Mouse (Mus musculus) naive thymus-derived CD4-positive, alpha-beta T cell, adult 5 months (primary cell): Measurements from ENCODE around the gene Rsu1. TPM values are rescaled to one million over a fixed set of nuclear protein-coding genes. Genes with fewer than 3 reads are reported as not detected.

ENCODE experiments used
- polyA plus RNA-seq: library from polyadenylated mRNA; unstranded; fragments of 100-300 nt; shearing (Covaris generic); gene quantifications from one replicate; pipeline ENCODE4 v1.2.1, GENCODE M21; 2017

The Rsu1 gene
- 90.8 TPM for polyA plus RNA-seq

DNA sequence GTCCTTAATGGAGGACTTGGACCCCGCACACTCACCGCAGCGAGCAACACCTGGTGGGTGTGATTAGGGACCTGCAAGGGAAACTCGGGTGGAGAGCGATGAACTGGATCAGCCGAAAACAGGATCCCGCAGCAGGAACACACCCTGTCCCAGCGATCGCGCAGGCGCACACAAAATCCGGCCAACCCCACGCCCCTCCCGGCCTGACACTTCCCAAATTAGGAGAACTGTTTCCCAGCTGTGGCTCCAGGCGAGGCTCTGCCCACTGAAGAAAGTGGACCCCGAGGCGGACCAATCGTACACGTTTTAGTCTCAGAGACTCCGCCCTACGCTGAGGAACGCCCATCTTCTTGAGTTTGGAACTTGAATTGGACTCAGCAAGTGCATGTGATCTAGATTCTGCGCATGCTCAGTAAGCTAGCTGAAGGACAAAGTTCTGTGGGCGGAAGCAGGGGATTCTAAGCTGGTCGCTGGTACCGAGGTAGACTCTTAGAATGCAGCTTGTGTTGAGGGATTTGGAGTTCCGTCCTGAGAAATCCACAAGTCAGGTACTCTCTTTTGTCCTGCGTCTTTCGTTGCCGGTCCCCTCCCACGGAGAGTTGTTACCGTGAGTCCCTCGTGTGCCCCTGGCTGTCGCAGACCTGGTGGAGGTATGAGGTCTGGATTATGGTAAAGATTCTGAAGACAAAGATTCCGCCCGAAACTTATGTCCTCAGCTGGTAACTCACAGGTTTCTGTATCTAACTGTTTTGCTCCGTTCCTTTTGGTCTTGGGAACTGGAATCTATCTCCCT lies at the start of gene Rsu1:
Rsu1 (minus strand) TSS at position 251 of the 793 bp plus-strand sequence.

Other genes starting within 250 kb of the Rsu1 start
- gene Cubn, start 220.4 kb upstream of the Rsu1 start, polyA plus RNA-seq: not detected